Mouse (Mus musculus) megakaryocyte progenitor cell, adult 5-6 weeks (primary cell): ENCODE measurements around the gene Cers1. TPM values are rescaled to one million over a fixed set of nuclear protein-coding genes. Genes with fewer than 3 reads are reported as not detected.

Experiments
- ATAC-seq: replicated peaks from 2 replicates; pipeline ENCODE4 v1.8.0; 2016; ENCODE audit warnings: mild to moderate bottlenecking, moderate TSS enrichment, inconsistent platforms; ENCODE audit not compliant: poor library complexity
- total RNA-seq, 2 experiments: library from RNA; stranded (forward) in 1 of 2; stranded (reverse) in 1 of 2; fragments of 157-497, 149-512 nt in 1 of 2; fragments of 200-1000 nt in 1 of 2; gene quantifications; 2 replicates each; pipeline versions ENCODE4 v1.2.3 to v1.2.4; 2015 to 2017

Gene Cers1
- total RNA-seq, 2 experiments from 2014 or later: not detected

GRCm38 (mm10) chr8:70351035-70351999, 35.7 kb downstream of the Cers1 start:
- ATAC-seq: no peak

- no peak for ATAC-seq
Observed at GRCm38 (mm10) chr8:70352000-70352384, 36.4 kb downstream of the Cers1 start.

DNA sequence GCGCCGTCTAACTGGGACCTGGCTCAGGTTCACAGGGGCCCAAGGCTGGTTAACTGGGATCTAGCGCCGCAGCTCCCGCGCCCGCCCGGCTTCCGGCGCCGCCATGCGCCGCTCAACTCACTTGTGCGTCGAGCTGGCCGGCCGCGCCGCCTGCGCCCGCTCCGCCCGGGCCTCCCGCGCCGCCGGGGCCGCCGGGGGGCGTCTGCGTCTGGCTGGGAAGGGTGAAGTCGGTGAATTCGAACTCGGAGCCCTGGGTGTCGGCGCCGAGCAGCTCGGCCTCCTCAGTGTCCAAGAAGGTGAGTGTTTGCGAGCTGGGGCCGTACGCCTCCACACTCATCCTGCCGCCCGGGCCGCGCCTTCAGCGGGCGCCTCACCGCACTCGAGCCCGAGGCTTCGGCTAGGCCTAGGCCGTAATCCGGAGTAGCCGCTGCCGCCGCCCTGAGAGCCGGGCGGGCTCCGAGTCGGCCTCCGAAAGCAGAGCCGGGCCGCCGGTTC, 37.1 kb downstream of the Cers1 start:
- ATAC-seq: no peak

DNA sequence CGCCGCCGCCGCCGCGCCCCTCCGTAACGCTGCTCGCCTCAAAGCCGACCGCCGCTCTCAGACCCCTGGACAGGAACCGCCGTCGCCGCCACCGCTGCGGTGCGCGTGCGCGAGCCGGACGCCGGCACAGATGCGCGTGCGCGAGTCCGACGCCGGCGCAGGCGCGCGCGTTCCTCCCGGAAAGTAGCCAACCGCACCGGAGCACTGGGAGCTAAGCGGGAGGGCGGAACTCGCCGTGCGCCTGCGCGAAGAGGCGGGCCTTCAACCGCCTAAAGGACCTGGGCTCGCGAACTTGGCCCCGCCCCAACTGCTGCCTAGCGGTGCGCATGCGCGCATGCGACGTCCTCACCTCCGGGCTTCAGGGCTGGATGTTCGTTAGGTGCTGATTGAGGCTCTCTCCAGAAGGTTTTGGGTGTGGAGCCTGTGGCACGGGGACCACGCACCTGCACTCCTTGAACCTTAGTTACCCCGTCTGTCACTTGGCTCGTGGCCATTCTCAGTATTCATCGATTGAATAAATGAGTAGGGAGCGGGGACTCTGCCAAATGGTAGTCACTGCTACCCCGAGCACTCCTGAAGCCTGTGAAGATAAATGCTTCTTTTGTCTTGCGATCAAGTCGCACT, 37.7 kb downstream of the Cers1 start, which contains the start of gene Upf1:
Gene Upf1 (minus strand): TSS at position 85 of the 624 bp plus-strand sequence.
- peak; percentile 75 for ATAC-seq

DNA sequence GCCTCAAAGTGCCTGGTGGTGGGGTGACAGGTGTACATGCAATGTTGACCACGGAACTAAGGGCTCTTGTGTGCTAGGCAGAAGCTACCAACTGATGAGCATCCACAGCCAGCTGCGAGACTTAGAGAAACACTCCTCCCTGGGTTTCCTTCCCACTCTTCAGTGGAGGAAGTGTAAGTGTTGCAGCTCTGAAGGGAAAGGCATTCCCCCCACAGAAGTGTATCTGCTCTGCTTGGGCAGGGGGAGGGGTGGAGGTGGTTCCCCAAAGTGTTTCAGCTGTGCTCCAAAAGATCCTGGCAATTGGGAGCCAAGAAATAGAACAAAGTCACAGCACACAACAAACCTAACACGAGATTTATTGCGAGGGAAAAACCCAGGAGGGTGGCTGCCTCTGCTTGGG, 38.4 kb downstream of the Cers1 start:
- ATAC-seq: peak; percentile 42

DNA sequence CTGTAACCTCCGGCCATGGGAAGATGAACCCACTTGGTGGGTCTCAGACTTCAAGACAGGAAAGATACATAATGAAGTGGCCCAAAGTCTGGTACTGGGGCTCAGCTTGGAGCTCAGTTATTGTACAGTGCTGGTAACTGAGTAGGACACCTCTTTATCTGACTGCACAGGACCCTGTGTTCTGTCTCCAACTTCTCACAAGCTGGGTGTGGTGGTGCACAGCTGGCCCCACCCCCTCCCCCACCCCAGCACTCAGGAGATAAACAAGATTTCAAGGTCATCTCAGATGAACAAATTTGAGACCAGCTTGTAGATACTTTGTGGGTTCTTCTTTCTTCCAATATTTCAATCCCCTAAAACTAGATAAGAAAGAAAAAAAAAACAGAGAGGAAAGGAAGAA, 40.5 kb downstream of the Cers1 start:
- peak; percentile 36 for ATAC-seq

- no peak for ATAC-seq
Observed at GRCm38 (mm10) chr8:70359411-70359810, 43.8 kb downstream of the Cers1 start.

DNA sequence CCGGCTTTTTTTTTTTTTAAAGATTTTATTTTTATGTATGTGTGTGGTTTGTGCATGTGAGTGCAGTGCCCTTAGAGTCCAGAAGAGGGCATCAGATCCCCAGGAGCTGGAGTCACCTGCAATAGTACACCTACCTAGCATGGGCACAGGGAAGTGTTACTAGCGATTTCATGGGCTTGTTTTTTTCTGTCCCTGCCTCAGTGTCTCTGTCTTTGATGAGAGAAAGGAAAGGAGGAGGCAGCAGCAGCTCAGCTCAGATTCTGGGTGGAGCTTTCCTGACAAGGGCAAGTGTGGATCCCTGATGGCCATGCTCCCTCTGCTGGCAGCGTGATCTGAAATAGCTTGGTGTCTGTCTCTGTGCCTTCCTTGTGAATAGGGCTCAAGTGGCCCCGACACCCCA, 45.2 kb downstream of the Cers1 start:
- peak; percentile 82 for ATAC-seq

- ATAC-seq: no peak
Observed at GRCm38 (mm10) chr8:70361484-70362032, 46.0 kb downstream of the Cers1 start.

DNA sequence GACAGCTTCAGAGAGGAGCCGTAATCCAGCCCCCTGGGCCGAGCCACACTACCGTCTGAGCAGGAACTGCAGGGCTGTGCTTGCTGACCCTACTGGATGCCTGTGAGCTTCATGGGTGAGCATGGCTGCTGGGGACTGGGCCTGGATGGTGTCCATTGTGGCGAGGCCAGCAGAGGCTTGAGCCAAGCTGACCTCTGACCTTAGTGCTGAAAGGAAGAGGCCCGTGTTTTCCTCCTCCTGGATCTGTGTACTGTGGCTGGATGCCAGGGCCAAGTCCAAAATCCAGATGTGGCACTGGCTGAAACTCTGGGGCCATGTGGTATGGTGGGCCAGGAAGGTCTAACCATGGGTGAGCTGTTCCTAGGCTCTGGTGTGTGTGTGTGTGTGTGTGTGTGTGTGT, 48.5 kb downstream of the Cers1 start:
- no peak for ATAC-seq

DNA sequence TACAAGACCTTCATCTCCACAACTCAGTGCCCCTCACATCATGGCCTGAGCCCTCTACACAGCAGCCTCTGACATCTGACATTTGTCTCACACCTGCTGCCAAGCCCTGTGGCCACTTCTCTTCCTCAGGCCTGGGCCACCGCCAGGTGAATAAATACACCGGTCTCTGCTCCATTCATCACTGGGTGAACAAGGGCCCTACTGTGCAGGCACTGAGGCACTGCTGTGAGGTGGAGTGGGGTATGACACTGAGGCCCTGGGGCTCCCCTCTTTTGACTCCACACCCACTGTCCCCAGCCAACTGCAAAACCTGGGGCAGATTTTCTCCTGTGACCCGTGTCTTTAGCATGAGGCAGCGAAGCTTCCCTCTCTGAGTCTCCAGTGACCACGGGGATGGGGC, 51.0 kb downstream of the Cers1 start:
- no peak for ATAC-seq

- no peak for ATAC-seq
Observed at GRCm38 (mm10) chr8:70370476-70370875, 54.9 kb downstream of the Cers1 start.

DNA sequence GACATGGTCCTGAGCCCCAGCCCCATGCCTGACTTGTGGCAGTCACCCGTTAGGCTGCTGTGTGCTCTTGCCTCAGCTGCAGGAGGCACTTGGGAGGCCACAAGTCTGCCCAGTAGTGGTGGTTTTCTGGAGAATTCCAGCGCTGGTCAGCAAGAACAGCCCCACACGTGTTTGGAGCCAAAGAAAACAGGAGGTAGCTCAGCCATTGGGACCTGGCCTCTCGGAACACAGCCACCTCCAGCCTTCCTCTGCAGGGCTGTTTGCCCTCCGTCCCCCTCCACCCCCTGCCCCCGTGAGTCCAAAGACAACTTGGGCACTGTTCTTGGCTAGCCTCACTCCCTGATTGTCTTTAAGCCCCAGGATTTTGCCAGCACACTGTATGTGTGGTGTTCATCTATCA, 56.4 kb downstream of the Cers1 start:
- ATAC-seq: no peak

DNA sequence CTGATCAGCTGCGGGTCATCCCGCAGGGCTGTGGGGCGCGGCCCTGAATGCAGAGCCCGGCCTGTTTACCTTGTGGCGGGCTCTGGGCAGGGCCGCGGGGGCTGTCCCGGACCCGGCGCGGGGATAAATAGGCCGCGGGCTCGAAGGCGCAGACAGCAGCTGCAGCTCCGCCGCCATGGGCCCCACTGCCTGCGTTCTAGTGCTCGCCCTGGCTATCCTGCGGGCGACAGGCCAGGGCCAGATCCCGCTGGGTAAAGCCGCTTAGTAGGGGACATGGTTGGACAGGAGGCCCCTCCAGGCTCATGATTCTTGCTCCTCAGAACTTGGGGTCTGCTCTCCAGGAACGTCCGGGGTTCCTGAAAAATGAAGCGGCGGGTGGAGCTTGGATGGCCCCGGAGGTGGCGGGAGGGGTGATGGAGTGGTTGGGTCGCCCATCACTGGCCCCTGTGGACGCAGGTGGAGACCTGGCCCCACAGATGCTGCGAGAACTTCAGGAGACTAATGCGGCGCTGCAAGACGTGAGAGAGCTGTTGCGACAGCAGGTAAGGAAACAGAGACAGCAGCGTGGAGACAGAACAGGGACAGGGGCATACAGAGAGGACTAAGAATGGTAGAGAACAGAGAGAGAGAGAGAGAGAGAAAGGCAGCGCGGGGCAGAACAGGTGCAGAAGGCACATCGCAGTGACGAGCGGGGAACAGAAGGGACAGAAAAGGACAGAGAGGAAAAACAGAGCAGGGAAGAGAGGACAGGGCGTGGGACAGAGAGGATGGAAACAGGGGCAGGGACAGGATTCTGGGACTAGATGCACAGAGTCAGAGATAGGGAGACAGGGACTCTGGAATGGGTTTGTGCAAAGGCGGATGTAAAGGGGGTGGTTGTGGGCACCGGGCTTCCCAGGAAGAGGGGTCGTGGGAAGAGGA, 58.1 kb downstream of the Cers1 start, which contains the start of gene Comp:
Gene Comp (plus strand): TSS at position 162 of the 921 bp plus-strand sequence.
- ATAC-seq: no peak

DNA sequence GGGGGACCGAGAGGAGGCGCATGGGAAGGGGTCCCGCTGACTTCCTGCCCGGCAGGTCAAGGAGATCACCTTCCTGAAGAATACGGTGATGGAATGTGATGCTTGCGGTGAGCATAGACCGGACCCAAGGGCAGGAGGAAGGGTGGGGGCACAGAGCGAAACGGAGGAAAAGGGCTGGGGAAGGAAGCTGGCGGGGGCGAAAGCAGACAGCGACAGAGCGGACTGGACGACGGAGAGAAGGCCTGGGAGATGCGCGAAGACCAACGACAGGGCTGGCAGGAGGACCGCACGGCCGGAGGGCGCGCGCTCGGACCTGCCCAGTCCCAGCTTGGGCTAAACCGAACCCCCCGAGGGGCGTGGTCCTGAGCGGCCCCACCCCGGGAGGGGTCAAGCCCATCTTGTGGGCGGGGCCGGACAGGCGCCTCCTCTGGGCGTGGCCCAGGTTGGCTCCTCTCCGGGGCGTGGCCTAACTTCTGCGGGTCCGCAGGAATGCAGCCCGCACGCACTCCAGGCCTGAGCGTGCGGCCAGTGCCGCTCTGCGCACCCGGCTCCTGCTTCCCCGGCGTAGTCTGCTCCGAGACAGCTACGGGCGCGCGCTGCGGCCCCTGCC, 58.8 kb downstream of the Cers1 start:
- ATAC-seq: peak; percentile 49

- peak; percentile 36 for ATAC-seq
Observed at GRCm38 (mm10) chr8:70375212-70375859, 59.8 kb downstream of the Cers1 start.

- 0 out of 2 replicates have a peak, but pooled peaks have one; percentile 12 for ATAC-seq
Observed at GRCm38 (mm10) chr8:70376275-70376741, 60.7 kb downstream of the Cers1 start.

GRCm38 (mm10) chr8:70377049-70377448, 61.5 kb downstream of the Cers1 start:
- ATAC-seq: no peak

DNA sequence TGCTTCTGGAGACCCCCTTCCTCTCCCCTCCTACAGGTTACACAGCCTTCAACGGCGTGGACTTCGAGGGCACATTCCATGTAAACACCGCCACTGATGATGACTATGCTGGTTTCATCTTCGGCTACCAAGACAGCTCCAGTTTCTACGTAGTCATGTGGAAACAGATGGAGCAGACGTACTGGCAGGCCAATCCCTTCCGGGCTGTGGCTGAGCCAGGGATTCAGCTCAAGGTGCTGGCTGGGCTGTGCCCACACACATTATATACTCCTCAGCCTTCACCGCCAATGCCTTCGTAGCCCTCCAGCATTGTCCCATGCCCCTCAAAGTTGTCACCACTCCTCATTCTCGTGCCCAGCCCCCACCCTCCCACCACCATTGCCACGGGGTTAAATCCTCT, 64.5 kb downstream of the Cers1 start:
- ATAC-seq: no peak
